Mouse (Mus musculus) spleen, postnatal 10 days (tissue): ENCODE measurements around the gene Pon3.
"Not testable (repeated sequence)": the region's sequence is repeated elsewhere in the genome, so short reads cannot be mapped to it uniquely, and the experiment has no call there.

Source experiments
- DNase-seq, 2 experiments: peaks; one replicate each; pipeline ENCODE4 v3.0.0; 2021 to 2022; ENCODE audit warnings: low spot score in 2 of 2

Pon3 gene

DNA sequence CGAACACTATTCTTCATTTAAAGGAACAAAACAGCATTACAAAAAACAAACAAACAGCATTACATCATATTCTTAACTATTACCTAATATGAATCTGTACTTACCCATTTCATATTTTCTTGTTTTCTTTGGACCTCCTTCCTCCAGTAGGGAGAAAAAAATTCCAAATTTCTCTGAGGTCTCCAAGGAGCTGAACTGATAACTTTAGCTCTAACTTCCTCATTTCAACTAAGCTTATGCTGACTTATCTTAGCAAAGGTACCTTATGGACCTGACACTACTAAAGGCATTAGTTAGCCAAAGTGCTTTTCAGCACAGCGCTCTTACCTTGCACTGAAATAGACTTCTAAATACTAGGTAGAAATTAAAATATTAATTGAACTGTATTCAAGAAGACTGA lies 1.2 kb downstream of the Pon3 start:
- no peak for DNase-seq

GRCm38 (mm10) chr6:5245926-5246325 lies 10.2 kb downstream of the Pon3 start:
- DNase-seq, result no peak

DNA sequence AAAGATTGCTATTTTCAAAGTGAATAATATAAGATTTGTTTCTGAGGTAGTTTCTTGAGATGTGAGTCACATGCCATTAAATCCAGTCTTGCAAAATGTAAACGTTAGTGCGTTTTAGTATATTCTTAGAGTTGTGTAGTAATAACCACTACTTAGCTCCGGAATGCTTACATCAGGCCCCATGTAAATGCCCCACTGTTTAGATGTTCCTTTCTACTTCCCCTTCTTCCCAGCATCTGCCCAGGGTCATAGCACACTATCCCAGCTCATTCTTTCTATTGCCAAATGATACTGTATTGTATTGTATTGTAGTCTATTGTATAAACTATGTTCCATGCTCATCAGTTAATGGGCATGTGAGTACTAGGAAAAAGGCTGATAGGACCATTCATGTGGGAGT lies 17.3 kb downstream of the Pon3 start:
- no peak for DNase-seq

DNA sequence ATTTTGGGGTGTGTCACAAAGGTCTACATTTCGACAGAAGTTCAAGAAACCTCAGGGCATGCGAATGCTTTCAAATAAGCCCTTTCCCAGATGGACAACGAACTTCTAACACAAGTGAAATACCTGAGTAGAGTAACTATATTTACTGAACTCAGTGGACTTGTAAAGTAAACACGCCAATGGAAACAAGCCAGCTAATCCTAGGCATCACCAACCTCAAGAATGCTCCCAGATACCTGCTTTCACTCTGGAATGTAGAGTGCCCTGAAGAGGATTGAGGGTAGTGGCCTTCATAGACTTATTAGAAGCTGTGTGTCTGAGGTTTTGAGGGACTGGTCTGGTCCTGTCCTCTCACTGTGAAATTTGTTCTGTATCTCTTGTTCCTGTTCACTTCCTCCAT lies 18.6 kb downstream of the Pon3 start:
- no peak for DNase-seq

- no peak for DNase-seq
Observed at GRCm38 (mm10) chr6:5236843-5237371, 19.2 kb downstream of the Pon3 start.

- no peak for DNase-seq
Observed at GRCm38 (mm10) chr6:5234563-5234962, 21.5 kb downstream of the Pon3 start.

DNA sequence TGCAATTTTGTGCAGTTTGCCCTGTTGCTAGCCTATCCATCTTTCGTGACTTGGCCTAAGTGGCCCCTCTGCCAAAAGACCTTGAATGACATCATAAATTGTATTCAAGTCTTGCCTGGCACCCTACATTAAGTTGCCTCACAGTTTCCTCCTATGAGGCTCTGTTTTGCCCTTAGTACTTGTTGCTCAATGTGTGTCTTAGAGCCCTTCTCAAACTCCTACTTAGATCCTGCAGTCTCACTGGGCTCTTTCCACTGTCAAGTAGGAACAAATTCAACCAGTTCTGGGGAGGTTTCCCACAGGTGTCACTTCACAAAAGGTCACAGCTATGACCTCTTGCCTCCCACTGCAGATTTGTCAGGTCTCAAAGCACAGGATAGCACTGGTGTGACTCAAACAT lies 22.3 kb downstream of the Pon3 start:
- DNase-seq, result no peak

DNA sequence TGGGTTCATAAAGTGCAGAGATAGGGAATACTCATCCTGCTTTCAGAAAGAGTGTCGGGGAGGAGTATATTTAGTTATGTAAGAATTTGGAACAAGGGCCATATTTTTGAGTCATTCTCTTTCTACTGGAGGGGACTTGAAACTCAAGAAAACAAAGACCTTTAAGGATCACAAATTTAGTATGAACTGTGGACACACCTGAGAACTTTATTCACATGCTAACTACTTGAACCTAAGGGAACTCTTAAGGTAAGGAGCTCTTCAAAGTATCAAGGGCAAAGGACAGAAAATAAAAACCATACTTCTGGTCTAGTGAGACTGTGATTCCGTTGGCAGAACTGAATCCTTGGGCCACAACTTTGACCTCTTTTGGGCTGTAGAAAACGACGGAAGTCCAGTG lies 24.1 kb downstream of the Pon3 start:
- no peak for DNase-seq

DNA sequence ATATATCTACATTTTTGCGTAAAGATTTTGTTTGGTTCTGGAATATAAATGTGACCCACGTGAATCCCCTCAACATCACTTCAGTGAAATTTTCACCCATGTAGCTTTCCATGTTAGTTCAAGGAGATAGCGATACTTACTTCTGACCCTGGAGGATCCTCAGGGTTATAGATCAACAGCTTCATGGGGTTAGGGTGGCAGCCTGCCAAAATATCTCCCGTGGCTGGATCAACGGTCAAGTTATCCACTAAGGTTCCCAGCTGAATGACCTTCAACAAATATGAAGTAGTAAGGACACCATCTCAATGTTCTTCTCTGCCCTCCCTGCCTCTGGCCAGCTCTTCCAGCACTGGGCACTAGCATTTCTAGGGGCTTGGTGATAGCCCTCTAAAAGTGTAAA lies 25.8 kb downstream of the Pon3 start:
- no peak for DNase-seq

- DNase-seq, result not testable (repeated sequence)
Observed at GRCm38 (mm10) chr6:5223551-5223950, 32.5 kb downstream of the Pon3 start.

DNA sequence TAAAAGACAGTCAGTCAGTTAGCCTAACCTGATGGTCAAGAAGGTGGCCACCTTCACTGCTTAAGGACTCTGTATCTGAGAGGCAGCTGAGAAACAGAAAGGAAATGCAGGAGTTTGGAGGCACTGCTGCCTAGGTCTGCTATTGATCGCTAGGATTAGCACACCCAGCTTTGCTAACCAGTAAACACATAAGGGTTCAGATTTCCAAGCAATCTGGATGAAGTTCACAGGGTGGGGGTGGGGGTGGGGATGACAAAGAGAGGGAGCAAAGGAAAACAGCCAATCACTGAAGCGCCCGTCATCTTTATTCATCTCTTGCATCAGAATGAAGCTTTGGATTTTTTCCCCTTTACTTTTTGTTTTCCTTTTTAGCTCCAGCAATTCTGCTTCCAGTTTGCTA lies 34.0 kb downstream of the Pon3 start:
- no peak for DNase-seq

DNA sequence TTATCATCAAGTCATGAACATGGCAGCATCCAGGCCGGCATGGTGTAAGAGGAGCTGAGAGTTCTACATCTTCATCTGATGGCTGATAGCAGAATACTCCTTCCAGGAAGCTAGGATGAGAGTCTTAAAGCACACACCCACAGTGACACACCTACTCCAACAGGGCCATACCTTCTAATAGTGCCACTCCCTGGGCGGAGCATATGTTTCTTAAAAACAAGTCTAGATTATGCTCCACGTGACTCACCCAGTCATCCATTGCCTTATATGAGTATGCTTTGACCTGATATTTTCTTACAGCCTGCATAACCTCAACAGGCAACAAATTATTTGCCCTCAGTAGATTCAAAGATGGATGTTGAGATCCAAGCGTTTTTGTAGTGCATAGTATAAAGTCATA lies 37.9 kb downstream of the Pon3 start:
- no peak for DNase-seq

GRCm38 (mm10) chr6:5207817-5208216 lies 48.3 kb downstream of the Pon3 start:
- DNase-seq, result no peak

GRCm38 (mm10) chr6:5199916-5200315 lies 56.2 kb downstream of the Pon3 start:
- DNase-seq, result no peak

DNA sequence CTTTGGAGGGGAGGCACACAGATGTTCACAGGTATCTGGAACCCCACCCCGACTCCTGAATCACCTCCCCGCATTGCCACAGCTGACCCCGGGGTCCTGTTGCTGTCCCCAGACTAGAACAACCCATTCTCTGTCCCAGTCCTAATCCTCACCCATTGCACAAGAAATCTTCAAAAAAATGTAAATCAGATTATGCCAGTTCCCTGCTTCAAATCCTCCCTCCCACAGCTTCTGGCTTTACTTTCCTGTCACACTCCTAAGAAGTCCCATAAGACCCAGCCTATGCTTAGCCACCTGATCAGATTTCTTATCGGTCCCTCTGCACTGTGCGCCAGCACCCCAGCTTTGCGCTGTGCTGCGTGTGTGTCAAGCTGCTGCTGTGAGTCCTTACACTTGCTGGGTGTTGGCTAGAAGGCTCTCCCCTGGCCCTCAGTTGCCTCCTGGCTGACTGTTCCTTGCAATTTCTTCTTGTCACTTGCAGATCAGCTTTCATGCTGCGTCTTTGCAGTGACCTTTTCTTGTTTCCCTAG lies 56.6 kb downstream of the Pon3 start:
- DNase-seq, result no peak

- no peak for DNase-seq
Observed at GRCm38 (mm10) chr6:5198590-5198989, 57.5 kb downstream of the Pon3 start.

GRCm38 (mm10) chr6:5193693-5194092 lies 62.4 kb downstream of the Pon3 start, which contains the start of gene Pon1:
Gene Pon1, minus strand, starts transcription at chr6:5193946.
- DNase-seq, result no peak

DNA sequence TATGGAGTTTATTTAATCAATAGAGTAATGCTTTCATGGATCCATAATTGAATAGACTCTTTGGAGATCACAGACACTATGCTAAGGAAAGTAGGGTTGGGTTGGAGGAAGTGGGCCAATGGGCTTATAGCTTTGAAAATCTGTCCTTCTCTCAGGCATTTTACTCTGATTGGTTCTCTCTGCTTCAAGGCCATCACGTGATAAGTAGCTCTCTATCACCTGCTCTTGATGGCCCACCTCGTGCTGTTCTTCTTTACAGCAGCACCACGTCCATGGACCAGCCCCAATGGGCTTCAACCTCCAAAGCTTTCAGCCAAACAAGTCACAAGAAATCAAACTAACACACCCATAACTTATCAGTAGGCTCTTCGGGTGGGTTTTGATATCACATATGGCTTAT lies 65.3 kb downstream of the Pon3 start:
- no peak for DNase-seq

- DNase-seq, result no peak
Observed at GRCm38 (mm10) chr6:5189507-5189906, 66.6 kb downstream of the Pon3 start.

DNA sequence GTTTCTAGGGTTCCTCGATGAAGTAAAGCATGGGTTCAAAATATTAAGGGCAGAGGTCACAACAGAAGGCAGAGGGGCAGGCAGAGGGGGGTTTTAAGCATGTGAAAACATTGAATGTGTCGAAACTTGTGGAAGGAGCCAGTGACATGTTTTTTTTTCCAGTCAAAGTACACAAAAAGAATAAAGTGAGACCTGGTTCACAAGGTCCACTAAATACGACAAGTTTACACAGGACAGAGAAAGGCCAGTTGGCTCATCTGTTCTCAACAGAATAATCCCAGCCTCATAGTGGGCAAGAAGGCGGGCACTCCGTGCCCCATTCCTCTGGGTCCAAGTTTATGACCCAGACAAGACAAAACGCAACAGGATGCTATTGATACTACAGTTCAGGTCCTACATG lies 67.1 kb downstream of the Pon3 start:
- DNase-seq, result no peak

DNA sequence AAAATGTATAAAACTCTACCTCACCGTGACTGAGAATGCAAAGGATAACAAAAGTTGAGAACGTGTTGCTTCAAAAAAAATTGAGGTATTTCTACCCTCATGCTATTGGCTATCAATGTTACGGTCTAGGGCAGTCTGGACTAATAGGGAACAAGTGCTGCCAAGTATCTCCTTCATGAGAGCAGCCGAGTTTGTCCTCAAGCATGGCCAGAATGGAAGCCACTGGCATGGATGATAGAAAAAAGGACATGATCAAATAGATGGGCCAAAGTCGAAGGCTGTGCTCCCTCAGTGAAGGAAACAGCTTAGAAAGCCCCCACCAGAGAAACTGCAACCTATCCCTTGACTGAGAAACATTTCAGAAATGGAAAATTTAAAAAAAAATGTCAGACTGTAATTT lies 68.0 kb downstream of the Pon3 start:
- DNase-seq, result no peak

GRCm38 (mm10) chr6:5187586-5187985 lies 68.5 kb downstream of the Pon3 start:
- DNase-seq, result no peak

GRCm38 (mm10) chr6:5186229-5186950 lies 69.7 kb downstream of the Pon3 start:
- no peak for DNase-seq

- no peak for DNase-seq
Observed at GRCm38 (mm10) chr6:5180645-5181044, 75.4 kb downstream of the Pon3 start.
